Mouse (Mus musculus): ENCODE measurements at regions not wholly inside any gene's neighbourhood (a gene's known extent, or its start where the extent isn't known, plus 50 kb on each side); places are given as distances from the start of the nearest gene placed in this dataset.

- peak; percentile 6 to 28 for DNase-seq
- intact Hi-C loops (cut with DNase I): no loop called here
Observed at GRCm38 (mm10) chr13:112100592-112101420, 187.4 kb upstream of the Ankrd55 start.

- intact Hi-C loops (cut with DNase I): no loop called here
- no peak for DNase-seq
Observed at GRCm38 (mm10) chr13:112101421-112101756, 186.9 kb upstream of the Ankrd55 start.

- intact Hi-C loops (cut with DNase I): no loop called here
- no peak for DNase-seq
Observed at GRCm38 (mm10) chr13:112105953-112106352, 182.3 kb upstream of the Ankrd55 start.

- intact Hi-C loops (cut with DNase I): no loop called here
- DNase-seq: peak in 1 of 2 experiments; percentile 27
Observed at GRCm38 (mm10) chr13:112114741-112115201, 173.5 kb upstream of the Ankrd55 start.

- intact Hi-C loops (cut with DNase I): no loop called here
- no peak for DNase-seq
Observed at GRCm38 (mm10) chr13:112116101-112116726, 172.0 kb upstream of the Ankrd55 start.

- intact Hi-C loops (cut with DNase I): no loop called here
- no peak for DNase-seq
Observed at GRCm38 (mm10) chr13:112118564-112118963, 169.7 kb upstream of the Ankrd55 start.

- intact Hi-C loops (cut with DNase I): no loop called here
- DNase-seq: no peak
Observed at GRCm38 (mm10) chr13:112119611-112120041, 168.6 kb upstream of the Ankrd55 start.

GRCm38 (mm10) chr13:112120346-112120745, 167.9 kb upstream of the Ankrd55 start:
- no peak for DNase-seq
- intact Hi-C loops (cut with DNase I): no loop called here

- intact Hi-C loops (cut with DNase I): no loop called here
- no peak for DNase-seq
Observed at GRCm38 (mm10) chr13:112121110-112121509, 167.1 kb upstream of the Ankrd55 start.

- intact Hi-C loops (cut with DNase I): no loop called here
- no peak for DNase-seq
Observed at GRCm38 (mm10) chr13:112122842-112123373, 165.3 kb upstream of the Ankrd55 start.

GRCm38 (mm10) chr13:112125769-112126469, 162.3 kb upstream of the Ankrd55 start:
- intact Hi-C loops (cut with DNase I): no loop called here

GRCm38 (mm10) chr13:112130220-112130619, 158.0 kb upstream of the Ankrd55 start:
- DNase-seq: no peak
- intact Hi-C loops (cut with DNase I): no loop called here

More at GRCm38 (mm10) chr13:112125769-112126469, 162.3 kb upstream of the Ankrd55 start:
- DNase-seq: no peak

- no peak for DNase-seq
- intact Hi-C loops (cut with DNase I): no loop called here
Observed at GRCm38 (mm10) chr13:112130774-112131173, 157.5 kb upstream of the Ankrd55 start.

- DNase-seq: no peak
- intact Hi-C loops (cut with DNase I): no loop called here
Observed at GRCm38 (mm10) chr13:112131191-112131590, 157.1 kb upstream of the Ankrd55 start.

GRCm38 (mm10) chr13:112133736-112134135, 154.5 kb upstream of the Ankrd55 start:
- no peak for DNase-seq
- intact Hi-C loops (cut with DNase I): no loop called here

GRCm38 (mm10) chr13:112134701-112135100, 153.6 kb upstream of the Ankrd55 start:
- DNase-seq: no peak
- intact Hi-C loops (cut with DNase I): no loop called here

GRCm38 (mm10) chr13:112135777-112136176, 152.5 kb upstream of the Ankrd55 start:
- DNase-seq: no peak
- intact Hi-C loops (cut with DNase I): no loop called here

- intact Hi-C loops (cut with DNase I): no loop called here
- DNase-seq: no peak
Observed at GRCm38 (mm10) chr13:112136850-112137249, 151.4 kb upstream of the Ankrd55 start.

GRCm38 (mm10) chr13:112140871-112141270, 147.4 kb upstream of the Ankrd55 start:
- intact Hi-C loops (cut with DNase I): no loop called here

GRCm38 (mm10) chr13:112144393-112145348, 143.6 kb upstream of the Ankrd55 start:
- intact Hi-C loops (cut with DNase I): no loop called here
- DNase-seq: no peak

More at GRCm38 (mm10) chr13:112140871-112141270, 147.4 kb upstream of the Ankrd55 start:
- no peak for DNase-seq
